Mouse (Mus musculus): ENCODE data around the gene Exph5. TPM values are rescaled to one million over a fixed set of nuclear protein-coding genes. Genes with fewer than 3 reads are reported as not detected.

Gene Exph5
- 1 to 10 TPM in 1 of 2 experiments, under 1 TPM in 1; 0.68 to 1.8 TPM for total RNA-seq (2021)
- long read RNA-seq, experiment 1 = 0 reads
- long read RNA-seq, experiment 2 = 0 reads

DNA sequence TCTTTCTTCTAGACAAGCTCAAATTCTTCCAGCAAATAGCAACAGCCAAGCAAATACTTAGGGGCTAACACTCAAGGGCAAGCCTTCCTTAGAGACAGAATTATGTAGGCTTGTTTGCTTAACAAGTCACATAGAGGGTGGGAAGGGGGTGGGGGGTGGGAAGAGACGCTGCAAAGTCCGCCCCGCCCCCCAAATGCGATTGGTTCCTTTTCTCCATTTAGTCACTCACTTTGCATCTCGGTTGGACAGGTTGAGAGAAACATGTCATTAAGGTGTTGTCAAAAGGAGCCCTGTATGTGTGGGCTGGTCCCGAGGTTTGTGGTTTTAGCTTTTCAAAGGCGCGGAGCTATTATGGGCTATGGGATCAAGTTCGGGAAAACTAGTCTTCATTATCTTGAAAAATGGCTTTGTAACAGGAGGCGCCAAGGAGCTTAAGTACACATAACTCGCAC lies at the start of gene Exph5:
Gene Exph5, plus strand, starts transcription at position 402 of the 452 bp plus-strand sequence.
- no peak for DNase-seq (ENCODE audit: low spot score in 2 of 2)

- DNase-seq (ENCODE audit: low spot score in 2 of 2) = peak; percentile 18 to 53
Observed at GRCm38 (mm10) chr9:53254368-53254767, 47.1 kb upstream of the Exph5 start.

DNA sequence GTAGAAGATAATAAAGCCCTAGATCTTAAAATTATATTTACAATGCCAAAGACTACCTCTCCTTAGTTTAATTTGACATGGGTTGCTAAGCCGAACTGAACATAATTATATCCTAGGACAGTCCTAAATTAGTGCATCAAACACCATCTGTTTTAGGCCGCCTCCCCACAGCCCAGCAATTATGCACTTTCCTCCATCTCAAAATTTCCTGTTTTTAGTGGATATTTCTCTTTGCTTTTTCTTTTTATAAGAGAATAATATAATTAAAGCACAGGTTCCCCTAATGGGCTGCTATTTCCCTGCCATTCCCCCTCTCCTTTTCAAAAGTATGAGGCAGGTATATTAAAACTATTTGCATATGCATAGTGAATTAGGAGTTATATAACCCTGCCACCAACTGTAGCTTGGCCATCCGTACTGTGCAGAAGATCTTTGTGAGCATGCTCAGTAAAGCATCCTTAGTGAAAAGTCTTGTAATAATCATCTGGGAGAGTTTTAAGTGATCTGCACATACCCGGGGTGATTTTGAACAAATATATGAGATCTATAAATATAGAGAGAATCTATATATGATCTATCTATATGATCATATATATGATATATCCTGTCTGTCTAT lies 44.7 kb upstream of the Exph5 start:
- no peak for DNase-seq (ENCODE audit: low spot score in 2 of 2)

- DNase-seq (ENCODE audit: low spot score in 2 of 2) = no peak
Observed at GRCm38 (mm10) chr9:53257772-53258171, 43.7 kb upstream of the Exph5 start.

GRCm38 (mm10) chr9:53258199-53258598 lies 43.3 kb upstream of the Exph5 start:
- DNase-seq (ENCODE audit: low spot score in 2 of 2) = no peak

DNA sequence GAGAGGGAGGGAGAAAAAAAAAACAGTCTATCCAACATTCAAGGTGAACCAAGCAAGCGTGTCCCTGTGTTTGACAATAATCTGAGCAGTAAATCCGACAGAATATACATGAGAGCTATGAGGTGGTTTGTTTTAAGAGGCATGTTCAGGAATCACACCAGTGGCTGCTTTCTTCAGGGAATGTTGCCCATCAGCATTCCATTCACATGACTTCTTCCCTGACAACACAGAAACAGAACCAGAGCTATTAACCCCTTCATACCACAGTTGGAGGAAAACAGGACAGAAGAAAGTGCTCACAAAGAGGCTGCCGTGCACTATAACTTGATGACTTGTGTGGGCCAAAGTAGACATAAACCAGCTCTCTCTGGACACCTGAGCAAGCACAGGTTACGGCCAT lies 37.1 kb upstream of the Exph5 start:
- DNase-seq (ENCODE audit: low spot score in 2 of 2) = no peak

DNA sequence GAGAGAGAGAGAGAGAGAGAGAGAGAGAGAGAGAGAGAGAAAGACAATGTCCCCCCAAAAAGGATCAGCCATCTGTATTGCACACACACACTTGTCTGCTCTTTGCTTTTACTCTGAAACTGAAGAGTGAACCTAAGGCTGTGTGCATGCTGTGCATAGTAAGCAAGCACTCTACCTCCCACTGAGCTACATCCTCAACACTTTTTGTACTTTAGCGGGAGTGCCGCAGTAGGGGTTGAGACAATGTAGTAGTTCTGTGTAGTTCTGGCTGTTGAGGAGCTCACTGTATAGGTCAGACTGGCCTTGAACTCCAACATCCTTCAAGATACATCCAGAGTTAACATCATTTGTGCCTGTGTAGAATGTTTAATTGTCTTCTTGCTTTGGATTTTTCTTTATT lies 35.9 kb upstream of the Exph5 start:
- no peak for DNase-seq (ENCODE audit: low spot score in 2 of 2)

GRCm38 (mm10) chr9:53268036-53268435 lies 33.4 kb upstream of the Exph5 start:
- DNase-seq (ENCODE audit: low spot score in 2 of 2) = no peak

- DNase-seq (ENCODE audit: low spot score in 2 of 2) = no peak
Observed at GRCm38 (mm10) chr9:53268731-53269465, 32.6 kb upstream of the Exph5 start.

- DNase-seq (ENCODE audit: low spot score in 2 of 2) = no peak
Observed at GRCm38 (mm10) chr9:53269466-53269755, 32.1 kb upstream of the Exph5 start.

DNA sequence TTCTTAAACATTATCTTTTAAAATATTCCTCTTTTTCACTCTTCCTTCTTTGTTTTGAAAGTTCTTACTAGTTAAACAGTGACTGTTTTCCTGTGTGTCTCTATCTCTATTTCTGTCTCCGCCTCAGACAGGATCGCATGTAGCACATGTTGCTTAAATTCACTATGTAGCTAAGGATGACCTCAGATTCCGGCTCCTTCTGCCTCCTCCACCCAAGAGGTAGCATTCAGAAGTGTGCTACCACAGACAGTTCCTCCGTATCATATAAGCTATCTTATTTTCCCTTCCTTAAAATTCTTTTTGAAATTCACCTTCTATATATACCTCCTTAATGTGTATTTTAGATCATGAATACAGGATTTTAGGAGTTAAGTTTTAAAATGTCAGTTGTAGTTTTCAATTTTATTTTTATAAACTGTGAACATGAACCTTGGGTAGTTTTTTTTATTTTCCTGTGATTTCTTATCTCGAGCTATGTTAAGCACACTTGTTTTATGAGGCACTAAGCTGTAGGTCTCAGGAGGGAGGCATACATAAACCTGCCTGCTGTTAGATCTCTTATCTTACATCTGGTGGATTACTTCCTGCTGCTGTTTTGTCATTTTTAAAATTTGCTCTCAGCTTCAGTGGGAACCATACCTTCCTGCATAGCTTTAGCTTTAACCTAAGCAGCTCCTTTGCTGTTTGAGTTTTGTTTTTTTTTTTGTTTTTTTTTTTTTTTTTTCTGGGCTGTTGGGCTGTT lies 30.0 kb upstream of the Exph5 start:
- no peak for DNase-seq (ENCODE audit: low spot score in 2 of 2)

DNA sequence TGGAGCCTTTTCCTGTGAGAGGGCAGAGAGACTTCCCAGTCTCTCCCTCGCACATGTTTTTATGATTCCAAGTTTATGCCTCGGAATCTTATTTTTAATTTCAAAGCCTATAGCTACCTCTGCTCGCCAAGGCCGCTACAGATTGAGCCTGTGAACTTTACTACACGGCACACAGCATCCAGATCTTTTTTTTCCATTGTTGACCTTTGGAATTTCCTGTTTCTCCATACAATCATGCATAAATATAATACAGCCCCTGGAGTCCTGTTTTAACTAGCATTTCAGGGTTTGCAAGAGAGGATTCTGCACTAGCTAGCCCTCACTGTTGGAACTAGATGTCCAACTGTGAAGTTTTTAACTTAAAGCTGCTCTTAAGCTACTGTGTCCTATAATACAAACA lies 29.3 kb upstream of the Exph5 start:
- DNase-seq (ENCODE audit: low spot score in 2 of 2) = no peak

DNA sequence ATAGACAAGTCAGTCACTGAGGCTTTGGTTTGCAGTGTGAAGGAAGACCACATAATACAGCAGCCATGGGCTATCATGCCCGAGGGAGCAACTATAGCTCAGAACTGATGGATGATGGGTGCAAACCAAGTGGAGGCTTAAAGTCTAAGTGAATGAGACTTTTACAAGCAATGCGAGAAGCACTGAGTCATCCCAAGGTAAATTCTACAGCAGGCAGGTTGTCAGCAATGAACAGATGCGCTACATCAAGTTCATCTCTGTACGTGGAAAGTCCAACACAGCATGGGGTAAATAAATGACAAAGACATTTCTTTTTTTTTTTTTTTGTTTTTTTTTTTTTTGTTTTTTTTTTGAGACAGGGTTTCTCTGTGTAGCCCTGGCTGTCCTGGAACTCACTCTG lies 28.8 kb upstream of the Exph5 start:
- no peak for DNase-seq (ENCODE audit: low spot score in 2 of 2)

- no peak for DNase-seq (ENCODE audit: low spot score in 2 of 2)
Observed at GRCm38 (mm10) chr9:53276381-53276780, 25.1 kb upstream of the Exph5 start.

- no peak for DNase-seq (ENCODE audit: low spot score in 2 of 2)
Observed at GRCm38 (mm10) chr9:53278997-53279396, 22.5 kb upstream of the Exph5 start.

DNA sequence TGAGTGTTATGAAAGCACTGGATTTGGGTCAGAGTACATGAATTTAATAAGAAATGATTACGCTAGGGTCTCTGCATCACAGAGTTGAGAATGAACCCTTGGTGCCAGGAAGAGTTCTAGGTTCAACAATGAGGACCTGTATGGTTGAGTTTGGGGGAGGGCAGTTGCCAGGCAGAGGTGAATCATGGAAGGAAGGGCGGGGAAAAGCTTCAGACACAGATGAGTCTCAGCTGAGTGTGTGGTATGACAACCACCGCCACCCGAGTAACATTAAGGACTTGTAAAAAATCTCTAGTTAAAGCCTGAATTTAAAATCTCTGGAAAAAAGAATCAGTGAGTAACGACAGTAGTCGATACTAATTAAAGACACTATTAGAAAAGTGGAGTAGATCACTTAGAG lies 14.7 kb upstream of the Exph5 start:
- no peak for DNase-seq (ENCODE audit: low spot score in 2 of 2)

DNA sequence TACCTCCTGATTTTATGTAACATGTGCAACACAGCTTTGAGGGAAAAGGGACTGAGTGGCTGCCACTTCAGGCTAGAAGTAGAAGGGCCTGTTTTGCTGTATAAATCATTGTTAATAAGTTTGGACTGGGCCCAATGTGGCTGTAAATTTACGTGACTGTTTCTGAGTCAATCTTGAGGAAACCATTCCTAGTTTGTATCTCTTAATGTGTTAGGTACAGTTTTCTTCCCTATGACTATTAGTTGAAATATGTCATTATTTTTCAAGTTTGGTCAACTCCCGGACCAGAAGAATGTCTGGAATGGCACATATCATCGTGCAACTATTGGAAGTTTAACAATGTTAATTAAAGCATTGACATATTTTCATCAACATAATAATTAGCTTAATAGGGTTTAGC lies 11.5 kb upstream of the Exph5 start:
- DNase-seq (ENCODE audit: low spot score in 2 of 2) = no peak

DNA sequence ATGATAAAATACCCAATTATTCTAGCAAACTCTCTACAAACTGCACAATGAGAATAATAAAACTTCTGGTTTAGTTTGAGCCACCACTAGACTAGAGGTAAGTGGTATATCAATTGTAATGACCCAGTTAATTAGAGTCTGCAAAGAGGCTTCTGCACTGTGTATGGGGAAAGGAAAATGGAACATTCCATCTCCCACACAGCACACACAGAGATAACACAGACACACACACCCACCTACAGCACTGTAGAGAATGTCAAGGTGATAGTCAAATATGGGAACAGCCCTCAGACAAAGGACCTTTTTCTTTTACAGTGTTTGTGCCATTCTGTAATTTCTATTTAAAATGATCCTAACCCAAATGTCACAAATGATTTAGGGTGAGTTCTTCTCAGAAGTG lies 8.6 kb upstream of the Exph5 start:
- no peak for DNase-seq (ENCODE audit: low spot score in 2 of 2)

DNA sequence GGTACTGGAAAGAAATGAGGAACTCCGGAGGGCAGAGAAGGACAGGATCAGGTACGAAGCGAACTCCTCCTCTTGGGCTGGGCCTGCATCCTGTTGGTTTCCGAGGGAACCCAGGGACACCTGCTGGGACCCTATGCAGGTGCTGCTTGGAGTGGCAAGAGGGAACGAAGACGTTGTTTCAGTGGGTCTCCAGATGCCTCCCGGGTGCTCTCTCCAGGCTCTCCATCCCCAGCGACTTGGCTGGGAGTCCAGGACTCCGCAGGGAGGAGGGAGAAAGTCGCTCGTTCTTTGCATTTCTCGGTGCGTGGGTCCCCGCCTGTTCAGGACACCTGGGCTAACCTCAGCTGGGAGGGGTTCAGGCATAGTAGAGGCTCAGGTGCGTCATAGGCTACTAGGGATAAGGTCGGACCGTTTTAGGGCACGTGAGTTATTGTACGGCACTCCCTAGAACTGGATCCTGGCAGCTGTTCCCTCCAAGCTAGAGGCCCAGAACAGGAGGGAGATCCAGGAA lies 386 bp downstream of the Exph5 start:
- no peak for DNase-seq (ENCODE audit: low spot score in 2 of 2)

DNA sequence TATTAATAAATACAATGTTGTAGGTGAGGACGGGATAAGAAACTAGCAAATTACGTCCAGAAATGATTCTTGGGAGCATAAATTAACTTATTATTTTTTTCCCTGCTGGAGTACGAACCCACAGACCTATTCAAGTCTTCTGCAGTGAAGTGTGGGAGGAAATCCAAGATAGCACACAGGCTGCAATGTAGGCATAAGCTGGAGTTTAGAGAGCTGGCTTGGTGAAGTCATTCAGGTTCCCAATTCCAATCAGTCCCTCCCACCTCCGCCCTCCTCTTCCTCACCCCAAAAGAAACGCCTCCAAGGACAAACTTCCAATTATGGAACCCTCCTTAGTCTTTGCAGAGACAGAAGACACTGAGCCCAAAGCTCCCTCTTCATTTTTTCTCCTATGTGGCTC lies 945 bp downstream of the Exph5 start:
- no peak for DNase-seq (ENCODE audit: low spot score in 2 of 2)

DNA sequence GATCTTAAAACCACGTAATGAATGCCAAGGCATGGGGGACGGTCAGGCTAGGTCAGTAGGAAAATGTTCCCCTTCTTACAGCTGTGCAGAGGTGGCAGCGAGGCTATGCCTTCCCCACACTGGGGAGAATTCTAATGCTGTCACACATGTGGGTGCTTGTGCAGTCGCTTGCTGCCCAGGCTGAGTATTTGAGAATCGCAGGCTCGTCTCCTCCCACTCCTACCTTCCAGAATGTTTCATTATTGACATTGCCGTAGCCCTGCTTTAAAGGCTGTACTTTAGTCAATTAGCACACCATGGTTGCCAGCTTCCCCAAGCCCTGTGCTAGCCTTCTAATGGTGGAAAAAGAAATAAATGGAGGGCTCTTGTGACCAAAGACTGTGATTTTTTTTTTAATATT lies 6.4 kb downstream of the Exph5 start:
- DNase-seq (ENCODE audit: low spot score in 2 of 2) = no peak

DNA sequence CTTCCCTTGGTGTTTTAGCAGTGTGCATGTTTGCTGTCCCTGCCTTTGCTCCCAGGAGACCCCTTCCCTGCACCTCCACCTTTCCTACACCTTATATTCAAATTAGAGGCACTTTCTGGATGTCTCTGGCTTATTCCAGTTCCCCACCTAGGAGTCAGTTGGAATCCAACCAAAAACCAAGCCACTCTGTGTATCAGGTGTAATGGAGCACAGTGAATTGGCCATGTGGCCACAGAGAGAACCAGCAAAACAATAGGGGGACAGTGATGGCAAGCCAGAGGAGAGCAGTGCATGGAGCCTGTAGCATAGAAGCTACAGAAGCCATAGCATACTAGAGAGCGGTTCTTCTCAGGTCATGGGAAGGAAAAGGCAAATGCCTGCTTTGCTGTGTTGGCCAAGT lies 11.5 kb downstream of the Exph5 start:
- DNase-seq (ENCODE audit: low spot score in 2 of 2) = no peak
